7 mouse cellular contexts compared by ENCODE assay signal in genomic region chr19:59344304-59344711, GRCm38 (mm10). TPM values are rescaled to one million over a fixed set of nuclear protein-coding genes. Genes with fewer than 3 reads are reported as not detected.
DNase-seq lines count a peak whose midpoint lies in the region; ATAC-seq and TF ChIP-seq lines count a peak whose summit lies in the region.

No protein-coding gene starts in this region.

- no peak for TF ChIP-seq CTCF in G1E (IDR thresholded peaks at IDR 0.05; ENCODE audit: low read depth, low read length)
- TF ChIP-seq CTCF in bone marrow macrophage, adult 2 months (IDR thresholded peaks at IDR 0.05; ENCODE audit: low read depth, low read length), result peak; percentile 18; the same call in 1 of the 2 replicates

- peaks cover 12% of the 10 kb centered on the region for H3K36me3 ChIP-seq in G1E (replicated peaks)
- no peaks in the 10 kb centered on the region for H3K36me3 ChIP-seq in forebrain, embryonic 13.5 days (ENCODE audit: poor library complexity, severe bottlenecking)
- H3K36me3 ChIP-seq in limb, embryonic 12.5 days, result no peaks in the 10 kb centered on the region
- H3K36me3 ChIP-seq in midbrain, embryonic 11.5 days (ENCODE audit: control insufficient read depth, insufficient read depth, low read length), result no peaks in the 10 kb centered on the region

- under 1% methylated on average over 14 of the region's 14 CpGs for WGBS in forebrain, embryonic 13.5 days
- WGBS in limb, embryonic 12.5 days, result 1% methylated on average over 14 of the region's 14 CpGs
- WGBS in midbrain, embryonic 11.5 days, result under 1% methylated on average over 14 of the region's 14 CpGs

- H3K27ac ChIP-seq in bone marrow macrophage, adult 2 months (ENCODE audit: insufficient read depth, low read depth, low read length), result no peak overlapping the region
- H3K27ac ChIP-seq in forebrain, embryonic 13.5 days, result no peak overlapping the region
- H3K27ac ChIP-seq in limb, embryonic 12.5 days, result no peak overlapping the region
- H3K27ac ChIP-seq in midbrain, embryonic 11.5 days (ENCODE audit: low read depth, low read length), result no peak overlapping the region

- H3K4me1 ChIP-seq in G1E (ENCODE audit: insufficient read depth, low read depth, low read length), result peaks cover 51% of the 10 kb centered on the region
- H3K4me1 ChIP-seq in bone marrow macrophage, adult 2 months (ENCODE audit: control insufficient read depth, insufficient read depth, low read length), result peaks cover 3% of the 10 kb centered on the region
- H3K4me1 ChIP-seq in forebrain, embryonic 13.5 days, result peaks cover 44% of the 10 kb centered on the region
- H3K4me1 ChIP-seq in limb, embryonic 12.5 days (replicated peaks), result peaks cover 30% of the 10 kb centered on the region
- peaks cover 24% of the 10 kb centered on the region for H3K4me1 ChIP-seq in midbrain, embryonic 11.5 days (ENCODE audit: control insufficient read depth, insufficient read depth, low read length)

- H3K9me3 ChIP-seq in G1E (replicated peaks), result no peaks in the 10 kb centered on the region
- H3K9me3 ChIP-seq in forebrain, embryonic 13.5 days (replicated peaks), result no peaks in the 10 kb centered on the region
- no peaks in the 10 kb centered on the region for H3K9me3 ChIP-seq in limb, embryonic 12.5 days
- no peaks in the 10 kb centered on the region for H3K9me3 ChIP-seq in midbrain, embryonic 11.5 days (ENCODE audit: control insufficient read depth, low read length)

- TF ChIP-seq POLR2A in bone marrow macrophage, adult 2 months (IDR thresholded peaks at IDR 0.05; ENCODE audit: borderline replicate concordance, low read depth, low read length), result no peak

- H3K4me2 ChIP-seq in forebrain, embryonic 13.5 days, result peak overlapping the region; percentile 91
- peak overlapping the region; percentile 100 for H3K4me2 ChIP-seq in limb, embryonic 12.5 days
- H3K4me2 ChIP-seq in midbrain, embryonic 11.5 days, result peak overlapping the region; percentile 76

- peak overlapping the region; percentile 94 for H3K9ac ChIP-seq in forebrain, embryonic 13.5 days
- peak overlapping the region; percentile 94 for H3K9ac ChIP-seq in limb, embryonic 12.5 days (replicated peaks)
- peak overlapping the region; percentile 89 for H3K9ac ChIP-seq in midbrain, embryonic 11.5 days (ENCODE audit: low read length)

- peak; percentile 17; the same call in 1 of the 2 replicates for ATAC-seq in G1E (ENCODE audit: extremely low read depth, insufficient number of reproducible peaks, low FRiP score, poor library complexity, severe bottlenecking)
- no peak for ATAC-seq in forebrain, embryonic 13.5 days
- no peak for ATAC-seq in limb, embryonic 12.5 days (ENCODE audit: insufficient number of reproducible peaks, insufficient read depth, low FRiP score, low TSS enrichment, low read depth)
- ATAC-seq in midbrain, embryonic 11.5 days (ENCODE audit: low FRiP score), result no peak

- DNase-seq in G1E (ENCODE audit: low spot score), result peak; percentile 47
- DNase-seq in induced T-regulatory cell, adult 2 months (ENCODE audit: low read depth), result peak; percentile 66
- no peak for DNase-seq in midbrain, embryonic 11.5 days (ENCODE audit: low spot score, missing footprints)
- DNase-seq in spleen, adult 12 weeks (ENCODE audit: low spot score), result peak; percentile 46

- peak overlapping the region; percentile 98 for H3K4me3 ChIP-seq in G1E (ENCODE audit: low read depth, low read length)
- peak overlapping the region; percentile 86 for H3K4me3 ChIP-seq in bone marrow macrophage, adult 2 months (ENCODE audit: insufficient read depth, low read length)
- peak overlapping the region; percentile 92 for H3K4me3 ChIP-seq in forebrain, embryonic 13.5 days
- peak overlapping the region; percentile 87 for H3K4me3 ChIP-seq in limb, embryonic 12.5 days (replicated peaks)
- peak overlapping the region; percentile 88 for H3K4me3 ChIP-seq in midbrain, embryonic 11.5 days (ENCODE audit: low read depth, low read length)

- no peaks in the 10 kb centered on the region for H3K27me3 ChIP-seq in G1E (ENCODE audit: insufficient read depth, low read length)
- H3K27me3 ChIP-seq in forebrain, embryonic 13.5 days, result 0 out of 2 replicates have a peak, but pooled peaks cover 3% of the 10 kb centered on the region
- no peaks in the 10 kb centered on the region for H3K27me3 ChIP-seq in limb, embryonic 12.5 days
- H3K27me3 ChIP-seq in midbrain, embryonic 11.5 days (ENCODE audit: control insufficient read depth, insufficient read depth, low read length), result no peaks in the 10 kb centered on the region

RNA-seq across cellular contexts. Expression of gene Pdzd8, which starts 1.3 kb away (rescaled TPM):
- total RNA-seq in G1E (2014; fragmentation: Nextera tagmentation) (81.6 and 85.5 TPM in 2 replicates), G1E (2017) (35.1 and 40.0 TPM in 2 replicates)
- polyA plus RNA-seq in G1E (2012), result 15.1 and 17.4 TPM in 2 replicates
- polyA plus RNA-seq in bone marrow macrophage, adult 2 months (2012; ENCODE audit: insufficient read depth, insufficient read length, missing spikeins), result 17.7 and 19.9 TPM in 2 replicates
- polyA plus RNA-seq in forebrain, embryonic 13.5 days (2015; fragmentation: Nextera tagmentation; extraction: Ambion mirVana), result 8.4 and 9.4 TPM in 2 replicates
- 16.8 and 18.1 TPM in 2 replicates for polyA plus RNA-seq in limb, embryonic 12.5 days (2016; fragmentation: Nextera tagmentation; extraction: Ambion mirVana)
- 12.9 and 13.4 TPM in 2 replicates for polyA plus RNA-seq in midbrain, embryonic 11.5 days (2014; fragmentation: Nextera tagmentation; extraction: Ambion mirVana)

RNA-seq across cellular contexts. Expression of gene Rps12-ps3, which starts 22.2 kb away (rescaled TPM):
- 62.6 and 81.3 TPM in 2 replicates for total RNA-seq in G1E (2014; fragmentation: Nextera tagmentation)
- total RNA-seq in G1E (2017), result 402 and 406 TPM in 2 replicates
- polyA plus RNA-seq in G1E (2012), result 33.9 and 53.3 TPM in 2 replicates
- 247 and 317 TPM in 2 replicates for polyA plus RNA-seq in bone marrow macrophage, adult 2 months (2012; ENCODE audit: insufficient read depth, insufficient read length, missing spikeins)
- polyA plus RNA-seq in forebrain, embryonic 13.5 days (2015; fragmentation: Nextera tagmentation; extraction: Ambion mirVana), result 5.0 and 7.9 TPM in 2 replicates
- 14.6 and 18.4 TPM in 2 replicates for polyA plus RNA-seq in limb, embryonic 12.5 days (2016; fragmentation: Nextera tagmentation; extraction: Ambion mirVana)
- polyA plus RNA-seq in midbrain, embryonic 11.5 days (2014; fragmentation: Nextera tagmentation; extraction: Ambion mirVana), result 15.1 and 25.5 TPM in 2 replicates
